Mouse (Mus musculus): ENCODE measurements around the gene Bsx. TPM values are rescaled to one million over a fixed set of nuclear protein-coding genes. Genes with fewer than 3 reads are reported as not detected.

Bsx gene
- not detected for polyA plus RNA-seq (2015; fragmentation: Illumina TruSeq; extraction: RNeasy Lipid Tissue Mini Kit (QIAGEN cat#74804); ENCODE audit: insufficient read depth, low read depth, low replicate concordance)

DNA sequence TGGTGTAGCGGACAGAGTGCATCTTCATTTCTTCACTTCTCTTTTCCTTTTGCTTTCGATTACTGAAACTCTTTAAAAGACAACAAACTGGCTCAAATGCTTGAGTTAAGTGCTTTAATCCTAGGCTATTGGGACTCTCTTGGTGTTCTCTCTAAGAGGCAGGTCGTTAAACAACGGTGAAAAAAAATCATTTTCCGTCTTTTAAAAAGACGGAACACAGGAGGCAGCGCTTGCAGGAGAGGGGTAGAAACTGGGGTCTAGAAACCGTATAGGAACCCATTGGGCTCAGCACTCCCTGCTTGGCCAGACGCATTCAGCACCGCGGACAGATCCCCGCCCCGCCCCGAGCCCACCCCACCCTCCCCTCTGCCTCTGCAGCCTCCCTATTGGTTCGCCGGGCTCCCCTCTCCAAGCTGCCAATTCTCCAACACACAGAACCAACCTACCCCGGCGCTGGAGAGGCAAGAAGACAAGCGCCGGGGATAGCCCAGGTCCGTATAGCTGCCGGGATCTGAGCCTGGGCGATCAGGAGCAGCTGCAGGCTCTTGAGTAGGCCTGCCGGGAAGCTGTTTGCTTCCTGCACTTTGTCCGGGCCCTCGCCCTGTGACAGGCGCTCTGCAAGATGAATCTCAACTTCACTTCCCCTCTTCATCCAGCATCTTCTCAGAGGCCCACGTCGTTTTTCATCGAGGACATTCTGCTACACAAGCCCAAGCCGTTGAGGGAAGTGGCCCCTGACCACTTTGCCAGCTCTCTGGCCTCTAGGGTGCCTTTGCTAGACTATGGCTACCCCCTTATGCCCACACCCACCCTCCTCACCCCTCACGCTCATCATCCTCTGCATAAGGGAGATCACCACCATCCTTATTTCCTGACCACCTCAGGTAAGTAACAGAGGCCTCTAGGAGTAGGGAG is at the start of gene Bsx:
Bsx (plus strand) TSS at position 572 of the 915 bp plus-strand sequence.

Other genes starting within 250 kb of the Bsx start
- not detected for gene Gm21915, start 203.5 kb upstream of the Bsx start, polyA plus RNA-seq (2015; fragmentation: Illumina TruSeq; extraction: RNeasy Lipid Tissue Mini Kit (QIAGEN cat#74804); ENCODE audit: insufficient read depth, low read depth, low replicate concordance)
- 2.1 TPM for gene Clmp, start 188.2 kb upstream of the Bsx start, polyA plus RNA-seq (2015; fragmentation: Illumina TruSeq; extraction: RNeasy Lipid Tissue Mini Kit (QIAGEN cat#74804); ENCODE audit: insufficient read depth, low read depth, low replicate concordance)
- gene Hspa8, start 73.1 kb upstream of the Bsx start, polyA plus RNA-seq (2015; fragmentation: Illumina TruSeq; extraction: RNeasy Lipid Tissue Mini Kit (QIAGEN cat#74804); ENCODE audit: insufficient read depth, low read depth, low replicate concordance), result 283 TPM
- not detected for gene Jhy, start 90.0 kb downstream of the Bsx start, polyA plus RNA-seq (2015; fragmentation: Illumina TruSeq; extraction: RNeasy Lipid Tissue Mini Kit (QIAGEN cat#74804); ENCODE audit: insufficient read depth, low read depth, low replicate concordance)
- gene Crtam, start 130.5 kb downstream of the Bsx start, polyA plus RNA-seq (2015; fragmentation: Illumina TruSeq; extraction: RNeasy Lipid Tissue Mini Kit (QIAGEN cat#74804); ENCODE audit: insufficient read depth, low read depth, low replicate concordance), result not detected